Mouse (Mus musculus) liver, embryonic 14.5 days (tissue): ENCODE data around the gene Mctp2.

Experiments used
- CTCF ChIP-seq: IDR thresholded peaks from 2 replicates; pipeline ENCODE4 v1.5.1; 2016; ENCODE audit warnings: antibody characterized with exemption, low read depth, control low read depth
- EP300 ChIP-seq: IDR thresholded peaks from 2 replicates; pipeline ENCODE4 v1.6.1; 2016; ENCODE audit warnings: antibody characterized with exemption, low read depth

- TF ChIP-seq CTCF, result no peak
- TF ChIP-seq EP300, result no peak
Measured at GRCm38 (mm10) chr7:72138701-72139100, 167.7 kb downstream of the Mctp2 start.
